Comparison of ENCODE assay signal across 9 mouse cellular contexts in the genomic region with DNA sequence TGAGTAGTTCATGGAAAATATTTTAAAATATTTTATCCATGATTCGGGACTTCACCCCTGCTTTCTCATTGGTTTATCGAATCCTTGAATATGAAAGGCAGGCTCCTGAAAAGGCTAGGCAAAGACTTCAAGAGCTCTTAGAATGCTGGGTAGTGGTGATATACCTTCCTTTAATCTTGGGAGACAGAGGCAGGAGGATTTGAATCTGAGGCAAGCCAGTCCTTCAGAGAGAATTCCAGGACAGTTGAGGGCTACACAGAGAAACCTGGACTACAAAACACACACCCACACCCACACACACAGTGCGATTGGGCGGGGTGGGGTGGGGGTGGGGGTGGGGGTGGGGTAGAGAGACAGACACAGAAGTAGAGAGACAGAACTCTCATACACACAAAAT. TPM values are rescaled to one million over a fixed set of nuclear protein-coding genes. Genes with fewer than 3 reads are reported as not detected.
DNase-seq lines count a peak whose midpoint lies in the region; ATAC-seq and TF ChIP-seq lines count a peak whose summit lies in the region.
"Had no signal": no experiment of that assay in that cellular context is flagged by ENCODE, and none has a peak within 500 bp of the region (broad histone marks: within the 10 kb centered on the region; RNA-seq: fewer than 3 reads in every experiment).

No protein-coding gene starts in this region.

- TF ChIP-seq EP300 in liver, postnatal 0 days (IDR thresholded peaks at IDR 0.05; ENCODE audit: low read depth), result no peak
- no peak for TF ChIP-seq EP300 in lung, postnatal 0 days (IDR thresholded peaks at IDR 0.05)

- 9% methylated on average over 4 of the region's 4 CpGs for WGBS in intestine, embryonic 14.5 days
- WGBS in intestine, postnatal 0 days, result 10% methylated on average over 4 of the region's 4 CpGs
- 4% methylated on average over 4 of the region's 4 CpGs for WGBS in forebrain, embryonic 14.5 days
- 10% methylated on average over 4 of the region's 4 CpGs for WGBS in liver, postnatal 0 days (ENCODE audit: insufficient replicate concordance)
- WGBS in lung, postnatal 0 days, result 3% methylated on average over 4 of the region's 4 CpGs

- peak overlapping the region; percentile 44 for H3K4me3 ChIP-seq in intestine, embryonic 14.5 days (ENCODE audit: low read depth, low read length)
- no peak overlapping the region for H3K4me3 ChIP-seq in intestine, postnatal 0 days (ENCODE audit: low read depth, low read length)
- H3K4me3 ChIP-seq in forebrain, embryonic 14.5 days (ENCODE audit: low read depth, low read length), result no peak overlapping the region
- H3K4me3 ChIP-seq in liver, postnatal 0 days (ENCODE audit: low read depth, low read length), result no peak overlapping the region; the same call in 1 of the 2 replicates
- H3K4me3 ChIP-seq in lung, postnatal 0 days (ENCODE audit: low read depth, low read length), result no peak overlapping the region

- no peaks in the 10 kb centered on the region for H3K9me3 ChIP-seq in intestine, embryonic 14.5 days (ENCODE audit: control insufficient read depth, low read length)
- no peaks in the 10 kb centered on the region for H3K9me3 ChIP-seq in intestine, postnatal 0 days (ENCODE audit: control insufficient read depth)
- H3K9me3 ChIP-seq in forebrain, embryonic 14.5 days (replicated peaks; ENCODE audit: control insufficient read depth, low read length), result no peaks in the 10 kb centered on the region
- no peaks in the 10 kb centered on the region for H3K9me3 ChIP-seq in liver, postnatal 0 days (ENCODE audit: low read length)
- H3K9me3 ChIP-seq in lung, postnatal 0 days (ENCODE audit: low read length), result no peaks in the 10 kb centered on the region

- no peak for DNase-seq in intestine, embryonic 14.5 days (ENCODE audit: low spot score)
- peak; percentile 82 for DNase-seq in R1 (ENCODE audit: low read depth, low spot score)
- peak; percentile 42 for DNase-seq in forebrain, embryonic 14.5 days (ENCODE audit: low spot score)
- DNase-seq in liver, postnatal 0 days, result peak; percentile 55
- DNase-seq in cerebellum, adult 18-20 months, result no peak
- DNase-seq in lung, postnatal 0 days (ENCODE audit: low spot score), result no peak
- DNase-seq: gastrocnemius, postnatal 10 days had no signal

- H3K27ac ChIP-seq in intestine, embryonic 14.5 days (ENCODE audit: low read depth), result peak overlapping the region; percentile 100
- H3K27ac ChIP-seq in intestine, postnatal 0 days (ENCODE audit: low read depth, low read length), result no peak overlapping the region; the same call in 1 of the 2 replicates
- H3K27ac ChIP-seq in forebrain, embryonic 14.5 days (ENCODE audit: low read depth, low read length), result peak overlapping the region; percentile 97
- H3K27ac ChIP-seq in liver, postnatal 0 days (ENCODE audit: low read depth), result peak overlapping the region; percentile 99
- H3K27ac ChIP-seq in lung, postnatal 0 days (ENCODE audit: low read length), result no peak overlapping the region

- ATAC-seq in intestine, embryonic 14.5 days (replicated peaks; ENCODE audit: low FRiP score, low TSS enrichment, low read depth), result no peak
- ATAC-seq in intestine, postnatal 0 days, result no peak
- no peak for ATAC-seq in forebrain, embryonic 14.5 days
- ATAC-seq in liver, postnatal 0 days, result no peak
- ATAC-seq in inflammation-experienced regulatory T-cells, adult 6 months, result no peak
- ATAC-seq in lung, postnatal 0 days, result no peak

- H3K4me1 ChIP-seq in intestine, embryonic 14.5 days (replicated peaks; ENCODE audit: control insufficient read depth, insufficient read depth, low read length), result peaks cover 24% of the 10 kb centered on the region
- H3K4me1 ChIP-seq in intestine, postnatal 0 days (replicated peaks; ENCODE audit: control insufficient read depth, insufficient read depth, low read length), result peaks cover 4% of the 10 kb centered on the region; the same call in 1 of the 2 replicates
- H3K4me1 ChIP-seq in forebrain, embryonic 14.5 days (ENCODE audit: control insufficient read depth, insufficient read depth, low read length), result peaks cover 13% of the 10 kb centered on the region
- H3K4me1 ChIP-seq in liver, postnatal 0 days (ENCODE audit: insufficient read depth), result peaks cover 10% of the 10 kb centered on the region
- H3K4me1 ChIP-seq in lung, postnatal 0 days (ENCODE audit: insufficient read depth, low read depth, low read length), result no peaks in the 10 kb centered on the region; the same call in 1 of the 2 replicates

- H3K36me3 ChIP-seq in intestine, embryonic 14.5 days (ENCODE audit: control insufficient read depth, insufficient read depth, low read length), result no peaks in the 10 kb centered on the region
- H3K36me3 ChIP-seq in intestine, postnatal 0 days (ENCODE audit: control insufficient read depth, insufficient read depth), result no peaks in the 10 kb centered on the region
- H3K36me3 ChIP-seq in forebrain, embryonic 14.5 days (ENCODE audit: control insufficient read depth, insufficient read depth, low read length), result no peaks in the 10 kb centered on the region
- no peaks in the 10 kb centered on the region for H3K36me3 ChIP-seq in liver, postnatal 0 days (replicated peaks; ENCODE audit: insufficient read depth, low read length)
- H3K36me3 ChIP-seq in lung, postnatal 0 days (ENCODE audit: insufficient read depth, low read length), result no peaks in the 10 kb centered on the region

- no peak for TF ChIP-seq CTCF in intestine, postnatal 0 days (IDR thresholded peaks at IDR 0.05; ENCODE audit: low read depth)
- no peak for TF ChIP-seq CTCF in liver, postnatal 0 days (IDR thresholded peaks at IDR 0.05; ENCODE audit: low read depth)
- no peak for TF ChIP-seq CTCF in lung, postnatal 0 days (IDR thresholded peaks at IDR 0.05)

- peak overlapping the region; percentile 89 for H3K9ac ChIP-seq in intestine, embryonic 14.5 days (ENCODE audit: low read length)
- H3K9ac ChIP-seq in intestine, postnatal 0 days (ENCODE audit: low read depth, low read length), result no peak overlapping the region
- peak overlapping the region; percentile 58; the same call in 1 of the 2 replicates for H3K9ac ChIP-seq in forebrain, embryonic 14.5 days (ENCODE audit: low read length)
- peak overlapping the region; percentile 53; the same call in 1 of the 2 replicates for H3K9ac ChIP-seq in liver, postnatal 0 days (replicated peaks)
- H3K9ac ChIP-seq in lung, postnatal 0 days (replicated peaks; ENCODE audit: low read depth), result no peak overlapping the region

- peak overlapping the region; percentile 92 for H3K4me2 ChIP-seq in intestine, embryonic 14.5 days (ENCODE audit: low read length)
- no peak overlapping the region for H3K4me2 ChIP-seq in intestine, postnatal 0 days (replicated peaks; ENCODE audit: low read depth)
- peak overlapping the region; percentile 54 for H3K4me2 ChIP-seq in forebrain, embryonic 14.5 days (ENCODE audit: low read length)
- peak overlapping the region; percentile 65 for H3K4me2 ChIP-seq in liver, postnatal 0 days (ENCODE audit: low read depth, low read length)
- no peak overlapping the region for H3K4me2 ChIP-seq in lung, postnatal 0 days (replicated peaks; ENCODE audit: low read depth, low read length)

- no peaks in the 10 kb centered on the region for H3K27me3 ChIP-seq in intestine, embryonic 14.5 days (replicated peaks; ENCODE audit: control insufficient read depth, insufficient read depth, low read length)
- no peaks in the 10 kb centered on the region for H3K27me3 ChIP-seq in intestine, postnatal 0 days (replicated peaks; ENCODE audit: control insufficient read depth, insufficient read depth, low read length)
- no peaks in the 10 kb centered on the region for H3K27me3 ChIP-seq in forebrain, embryonic 14.5 days (replicated peaks; ENCODE audit: control insufficient read depth, insufficient read depth, low read length)
- no peaks in the 10 kb centered on the region for H3K27me3 ChIP-seq in liver, postnatal 0 days (ENCODE audit: insufficient read depth, low read length)
- H3K27me3 ChIP-seq in lung, postnatal 0 days (replicated peaks; ENCODE audit: insufficient read depth, low read length), result no peaks in the 10 kb centered on the region

RNA-seq across cellular contexts. Expression of a gene that starts 1.4 kb away (rescaled TPM):
- polyA plus RNA-seq in intestine, embryonic 14.5 days (2014; fragmentation: Nextera tagmentation; extraction: Ambion mirVana), result 2.5 and 5.0 TPM in 2 replicates
- 0.37 and 0.48 TPM in 2 replicates for polyA plus RNA-seq in intestine, postnatal 0 days (2015; fragmentation: Nextera tagmentation; extraction: Ambion mirVana)
- 1.3 and 1.5 TPM in 2 replicates for polyA plus RNA-seq in forebrain, embryonic 14.5 days (2014; fragmentation: Nextera tagmentation; extraction: Ambion mirVana)
- 1.6 and 2.7 TPM in 2 replicates for polyA plus RNA-seq in liver, postnatal 0 days (2015; fragmentation: Nextera tagmentation; extraction: Ambion mirVana)
- 1 to 10 TPM in 2 of 3 experiments, not detected in 1; 2.5 to 2.8 TPM for polyA plus RNA-seq in inflammation-experienced regulatory T-cells, adult 6 months (2017; shearing (Covaris generic))
- polyA plus RNA-seq in lung, postnatal 0 days (2015; fragmentation: Nextera tagmentation; extraction: Ambion mirVana), result 0.99 TPM in 1 of 2 replicates, not detected in the other

RNA-seq across cellular contexts. Expression of a gene that starts 2.5 kb away (rescaled TPM):
- polyA plus RNA-seq in intestine, embryonic 14.5 days (2014; fragmentation: Nextera tagmentation; extraction: Ambion mirVana), result 6.9 and 7.9 TPM in 2 replicates
- 1.2 and 1.4 TPM in 2 replicates for polyA plus RNA-seq in intestine, postnatal 0 days (2015; fragmentation: Nextera tagmentation; extraction: Ambion mirVana)
- polyA plus RNA-seq in forebrain, embryonic 14.5 days (2014; fragmentation: Nextera tagmentation; extraction: Ambion mirVana), result 2.4 and 5.9 TPM in 2 replicates
- 2.8 and 3.5 TPM in 2 replicates for polyA plus RNA-seq in liver, postnatal 0 days (2015; fragmentation: Nextera tagmentation; extraction: Ambion mirVana)
- 1 to 10 TPM in 1 of 3 experiments, not detected in 2; 2.5 TPM for polyA plus RNA-seq in inflammation-experienced regulatory T-cells, adult 6 months (2017; shearing (Covaris generic))
- polyA plus RNA-seq in lung, postnatal 0 days (2015; fragmentation: Nextera tagmentation; extraction: Ambion mirVana), result 0.27 TPM in 1 of 2 replicates, not detected in the other

RNA-seq across cellular contexts. Expression of a gene that starts 3.0 kb away (rescaled TPM):
- 49.6 and 49.8 TPM in 2 replicates for polyA plus RNA-seq in intestine, embryonic 14.5 days (2014; fragmentation: Nextera tagmentation; extraction: Ambion mirVana)
- 11.7 and 12.1 TPM in 2 replicates for polyA plus RNA-seq in intestine, postnatal 0 days (2015; fragmentation: Nextera tagmentation; extraction: Ambion mirVana)
- 27.8 and 49.2 TPM in 2 replicates for polyA plus RNA-seq in forebrain, embryonic 14.5 days (2014; fragmentation: Nextera tagmentation; extraction: Ambion mirVana)
- polyA plus RNA-seq in liver, postnatal 0 days (2015; fragmentation: Nextera tagmentation; extraction: Ambion mirVana), result 46.5 and 47.4 TPM in 2 replicates
- polyA plus RNA-seq in inflammation-experienced regulatory T-cells, adult 6 months (2017; shearing (Covaris generic)), result 10 to 100 TPM in 1 of 3 experiments, not detected in 2; 14.8 TPM
- 5.3 and 6.1 TPM in 2 replicates for polyA plus RNA-seq in lung, postnatal 0 days (2015; fragmentation: Nextera tagmentation; extraction: Ambion mirVana)

RNA-seq across cellular contexts. Expression of a gene that starts 4.2 kb away (rescaled TPM):
- 13.9 and 15.5 TPM in 2 replicates for polyA plus RNA-seq in intestine, embryonic 14.5 days (2014; fragmentation: Nextera tagmentation; extraction: Ambion mirVana)
- 1.3 and 1.5 TPM in 2 replicates for polyA plus RNA-seq in intestine, postnatal 0 days (2015; fragmentation: Nextera tagmentation; extraction: Ambion mirVana)
- 2.3 and 9.6 TPM in 2 replicates for polyA plus RNA-seq in forebrain, embryonic 14.5 days (2014; fragmentation: Nextera tagmentation; extraction: Ambion mirVana)
- 10.2 and 16.0 TPM in 2 replicates for polyA plus RNA-seq in liver, postnatal 0 days (2015; fragmentation: Nextera tagmentation; extraction: Ambion mirVana)
- polyA plus RNA-seq in inflammation-experienced regulatory T-cells, adult 6 months (2017; shearing (Covaris generic)), result 1 to 10 TPM in 1 of 3 experiments, not detected in 2; 1.1 TPM
- 2.6 and 3.0 TPM in 2 replicates for polyA plus RNA-seq in lung, postnatal 0 days (2015; fragmentation: Nextera tagmentation; extraction: Ambion mirVana)

RNA-seq across cellular contexts. Expression of a gene that starts 8.9 kb away (rescaled TPM):
- polyA plus RNA-seq in intestine, embryonic 14.5 days (2014; fragmentation: Nextera tagmentation; extraction: Ambion mirVana), result 3.9 and 6.4 TPM in 2 replicates
- 0.76 and 1.4 TPM in 2 replicates for polyA plus RNA-seq in intestine, postnatal 0 days (2015; fragmentation: Nextera tagmentation; extraction: Ambion mirVana)
- polyA plus RNA-seq in forebrain, embryonic 14.5 days (2014; fragmentation: Nextera tagmentation; extraction: Ambion mirVana), result 3.5 and 4.7 TPM in 2 replicates
- polyA plus RNA-seq in liver, postnatal 0 days (2015; fragmentation: Nextera tagmentation; extraction: Ambion mirVana), result 2.5 and 3.2 TPM in 2 replicates
- 10 to 100 TPM in 1 of 3 experiments, 1 to 10 TPM in 1, not detected in 1; 4.1 to 20.2 TPM for polyA plus RNA-seq in inflammation-experienced regulatory T-cells, adult 6 months (2017; shearing (Covaris generic))
- polyA plus RNA-seq in lung, postnatal 0 days (2015; fragmentation: Nextera tagmentation; extraction: Ambion mirVana), result 0.57 and 0.73 TPM in 2 replicates

Comparison
In these comparisons a context has a peak if more than half of its experiments do, and no peak if none do; other contexts are left out.
1. H3K27ac ChIP-seq: peak in intestine, embryonic 14.5 days (single experiment), forebrain, embryonic 14.5 days (single experiment) and liver, postnatal 0 days (single experiment); none in intestine, postnatal 0 days (single experiment) and lung, postnatal 0 days (single experiment).
2. H3K4me2 ChIP-seq: peak in intestine, embryonic 14.5 days (single experiment), forebrain, embryonic 14.5 days (single experiment) and liver, postnatal 0 days (single experiment); none in intestine, postnatal 0 days (single experiment) and lung, postnatal 0 days (single experiment).
3. H3K9ac ChIP-seq: peak in intestine, embryonic 14.5 days (single experiment), forebrain, embryonic 14.5 days (single experiment) and liver, postnatal 0 days (single experiment); none in intestine, postnatal 0 days (single experiment) and lung, postnatal 0 days (single experiment).
4. DNase-seq: peak in R1 (single experiment), forebrain, embryonic 14.5 days (single experiment) and liver, postnatal 0 days (single experiment); none in intestine, embryonic 14.5 days (single experiment), cerebellum, adult 18-20 months (0 of 2) and lung, postnatal 0 days (single experiment).